Comparison of ENCODE assay signal across 21 mouse cellular contexts in genomic region chr7:122313690-122314477, GRCm38 (mm10).
"Had no signal": no experiment of that assay in that cellular context is flagged by ENCODE, and none has a peak within 500 bp of the region (broad histone marks: within the 10 kb centered on the region; RNA-seq: fewer than 3 reads in every experiment).

No protein-coding gene starts in this region.

- H3K4me3 ChIP-seq: lung, embryonic 15.5 days; megakaryocyte, embryonic 14.5 days; midbrain, embryonic 13.5 days; midbrain, embryonic 15.5 days; neural tube, embryonic 13.5 days; neural tube, embryonic 15.5 days had no signal

- ATAC-seq: lung, postnatal 0 days; midbrain, embryonic 13.5 days; midbrain, embryonic 15.5 days had no signal

- H3K36me3 ChIP-seq: lung, embryonic 15.5 days; midbrain, embryonic 13.5 days; midbrain, embryonic 15.5 days; neural tube, embryonic 13.5 days; neural tube, embryonic 15.5 days had no signal

- H3K9me3 ChIP-seq: lung, embryonic 15.5 days; midbrain, embryonic 13.5 days; midbrain, embryonic 15.5 days; neural tube, embryonic 13.5 days; neural tube, embryonic 15.5 days had no signal

- H3K4me2 ChIP-seq: lung, embryonic 15.5 days; midbrain, embryonic 11.5 days; midbrain, embryonic 13.5 days; midbrain, embryonic 15.5 days; neural tube, embryonic 13.5 days; neural tube, embryonic 15.5 days had no signal

- DNase-seq: lung, adult 2 months; lung, postnatal 14 days; lung, postnatal 36 days; retina, postnatal 1 day; right cerebral cortex, adult 18-20 months; right cerebral cortex, postnatal 25 days; right cerebral cortex, postnatal 4 days; spleen, adult 18-20 months; thymus, adult 18-20 months; thymus, postnatal 14 days; thymus, postnatal 36 days had no signal

- H3K27ac ChIP-seq: liver, embryonic 14.5 days; lung, embryonic 15.5 days; macrophage; midbrain, embryonic 13.5 days; midbrain, embryonic 15.5 days; neural tube, embryonic 13.5 days; neural tube, embryonic 15.5 days had no signal

- H3K9ac ChIP-seq: liver, embryonic 14.5 days; lung, embryonic 15.5 days; midbrain, embryonic 13.5 days; midbrain, embryonic 15.5 days; neural tube, embryonic 13.5 days; neural tube, embryonic 15.5 days had no signal

- H3K27me3 ChIP-seq: lung, embryonic 15.5 days; megakaryocyte, embryonic 14.5 days; midbrain, embryonic 13.5 days; midbrain, embryonic 15.5 days; neural tube, embryonic 13.5 days; neural tube, embryonic 15.5 days had no signal
